Mouse (Mus musculus) erythroblast, embryonic 14.5 days (primary cell): ENCODE results near the gene Myo18b.

Experiments
- GATA1 ChIP-seq: IDR thresholded peaks from 2 replicates; pipeline ENCODE4 v1.6.1; 2012; ENCODE audit warnings: low read length, inconsistent platforms, mixed read lengths
- TAL1 ChIP-seq: IDR thresholded peaks from 3 replicates; pipeline ENCODE4 v1.6.1; 2012; ENCODE audit warnings: low read length, inconsistent platforms, mixed read lengths

DNA sequence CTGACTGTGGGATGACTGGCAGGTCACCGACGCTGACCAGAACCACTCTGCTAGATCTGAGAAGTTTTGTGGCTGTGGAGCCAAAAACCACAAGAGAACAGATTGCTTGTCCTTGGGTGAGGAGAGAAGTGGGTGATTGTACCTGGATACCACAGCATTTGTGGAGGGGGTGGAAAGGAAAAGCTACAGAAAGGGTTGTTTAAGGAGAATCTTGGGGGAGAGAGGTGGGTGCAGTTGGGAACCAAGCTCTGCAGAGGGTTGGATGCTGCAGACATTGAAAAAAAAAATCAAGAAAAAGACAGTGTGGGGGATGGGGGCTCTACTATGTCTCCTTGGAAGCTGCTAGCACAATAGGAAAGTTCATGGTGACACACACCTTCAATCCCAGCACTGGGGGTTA, 188.7 kb downstream of the Myo18b start:
- no peak for TF ChIP-seq TAL1
- TF ChIP-seq GATA1 = no peak
